Mouse (Mus musculus): ENCODE results near the gene Slc4a8. TPM values are rescaled to one million over a fixed set of nuclear protein-coding genes. Genes with fewer than 3 reads are reported as not detected.

Slc4a8 gene
- polyA plus RNA-seq, 1 experiment, result 13.3 TPM

DNA sequence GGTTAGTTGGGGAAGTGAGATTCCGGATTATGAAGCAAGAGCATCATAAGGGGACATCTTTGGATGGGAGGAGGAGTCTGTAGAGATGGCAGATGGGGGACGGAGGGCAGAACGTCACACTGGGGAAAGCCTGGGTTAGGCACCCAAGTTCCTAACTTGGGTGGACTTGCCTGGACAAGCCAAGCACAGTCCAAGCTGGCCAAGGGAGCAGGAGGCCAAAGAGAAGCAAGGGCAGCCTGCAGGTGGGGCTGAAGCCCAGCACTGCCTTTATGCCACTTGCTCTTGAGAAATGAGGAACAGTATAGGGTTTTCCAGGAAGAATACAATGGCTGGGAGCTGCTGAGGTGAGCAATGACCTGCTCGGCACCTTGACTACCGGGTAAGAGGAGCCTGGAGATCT, 42.3 kb upstream of the Slc4a8 start:
- Histone ChIP-seq H3K36me3 (ENCODE audit: control insufficient read depth, insufficient read depth) (no peaks in the 10 kb centered on the region), H3K4me2 (ENCODE audit: low read depth) (no peak overlapping the region), H3K79me2 (ENCODE audit: control insufficient read depth, insufficient read depth) (no peaks in the 10 kb centered on the region), H3K4me3 (no peak overlapping the region), H3ac (ENCODE audit: control insufficient read depth, insufficient read length) (no peak overlapping the region), H3K27me3 (ENCODE audit: control insufficient read depth, insufficient read depth, insufficient read length) (no peaks in the 10 kb centered on the region)
- TF ChIP-seq MAX (IDR thresholded peaks at IDR 0.05; ENCODE audit: low read depth) (no peak), POLR2AphosphoS2 (IDR thresholded peaks at IDR 0.05; ENCODE audit: insufficient read length, low read depth) (no peak), USF1 (IDR thresholded peaks at IDR 0.05; ENCODE audit: low read depth) (no peak), MYOG (IDR thresholded peaks at IDR 0.05; ENCODE audit: control insufficient read depth in 1 of 3, insufficient read depth in 1 of 3, insufficient read length in 2 of 3, low read depth in 2 of 3) (no peak), REST (IDR thresholded peaks at IDR 0.05; ENCODE audit: insufficient read depth, insufficient read length) (no peak), CEBPB (IDR thresholded peaks at IDR 0.05; ENCODE audit: insufficient read depth, poor library complexity, severe bottlenecking) (no peak), TCF12 (IDR thresholded peaks at IDR 0.05; ENCODE audit: insufficient read depth, poor library complexity, severe bottlenecking) (no peak), TCF3 (IDR thresholded peaks at IDR 0.05; ENCODE audit: insufficient read length, low read depth) (no peak), SRF (IDR thresholded peaks at IDR 0.05; ENCODE audit: control insufficient read depth, insufficient read length, low read depth) (no peak)

DNA sequence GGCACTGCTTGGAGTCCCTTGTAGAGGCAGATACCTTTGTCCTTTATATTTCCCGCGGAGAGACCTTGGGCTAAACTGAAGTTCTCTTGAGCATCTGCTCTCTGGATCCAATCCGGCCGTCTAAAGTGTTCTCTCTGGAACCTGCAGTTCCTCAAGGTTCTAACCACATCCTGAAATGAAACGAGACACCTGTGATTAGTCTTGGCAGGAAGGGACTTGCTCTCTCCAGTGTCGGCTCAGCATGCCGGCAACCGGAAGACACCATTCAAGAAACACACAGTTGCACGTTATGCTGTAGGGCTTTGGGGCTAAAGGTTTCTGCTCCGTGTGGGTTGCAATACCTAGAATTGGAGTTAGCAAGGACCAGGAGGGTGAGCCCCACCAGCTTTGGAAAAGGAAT, 41.5 kb upstream of the Slc4a8 start:
- Histone ChIP-seq H3K4me2 (ENCODE audit: low read depth) (no peak overlapping the region), H3ac (ENCODE audit: control insufficient read depth, insufficient read length) (no peak overlapping the region), H3K4me3 (no peak overlapping the region), H3K27me3 (ENCODE audit: control insufficient read depth, insufficient read depth, insufficient read length) (no peaks in the 10 kb centered on the region), H3K79me2 (ENCODE audit: control insufficient read depth, insufficient read depth) (no peaks in the 10 kb centered on the region), H3K36me3 (ENCODE audit: control insufficient read depth, insufficient read depth) (no peaks in the 10 kb centered on the region)
- TF ChIP-seq MYOD1 (IDR thresholded peaks at IDR 0.05; ENCODE audit: control insufficient read depth in 1 of 3, insufficient read length in 2 of 3, low read depth in 2 of 3) (no peak), USF1 (IDR thresholded peaks at IDR 0.05; ENCODE audit: low read depth) (no peak), MYOG (IDR thresholded peaks at IDR 0.05; ENCODE audit: control insufficient read depth in 1 of 3, insufficient read depth in 1 of 3, insufficient read length in 2 of 3, low read depth in 2 of 3) (no peak), MAX (IDR thresholded peaks at IDR 0.05; ENCODE audit: low read depth) (no peak), TCF3 (IDR thresholded peaks at IDR 0.05; ENCODE audit: insufficient read length, low read depth) (no peak), POLR2A (IDR thresholded peaks at IDR 0.05; ENCODE audit: insufficient read length, low read depth) (no peak), TCF12 (IDR thresholded peaks at IDR 0.05; ENCODE audit: insufficient read depth, poor library complexity, severe bottlenecking) (no peak), REST (IDR thresholded peaks at IDR 0.05; ENCODE audit: insufficient read depth, insufficient read length) (no peak), POLR2AphosphoS2 (IDR thresholded peaks at IDR 0.05; ENCODE audit: insufficient read length, low read depth) (no peak), E2F4 (IDR thresholded peaks at IDR 0.05; ENCODE audit: insufficient read depth) (no peak), SRF (IDR thresholded peaks at IDR 0.05; ENCODE audit: control insufficient read depth, insufficient read length, low read depth) (no peak), CEBPB (IDR thresholded peaks at IDR 0.05; ENCODE audit: insufficient read depth, poor library complexity, severe bottlenecking) (no peak)

GRCm38 (mm10) chr15:100721445-100721844, 40.1 kb upstream of the Slc4a8 start:
- Histone ChIP-seq H3K4me3 (no peak overlapping the region), H3K36me3 (ENCODE audit: control insufficient read depth, insufficient read depth) (no peaks in the 10 kb centered on the region), H3K79me2 (ENCODE audit: control insufficient read depth, insufficient read depth) (no peaks in the 10 kb centered on the region), H3ac (ENCODE audit: control insufficient read depth, insufficient read length) (no peak overlapping the region), H3K27me3 (ENCODE audit: control insufficient read depth, insufficient read depth, insufficient read length) (no peaks in the 10 kb centered on the region), H3K4me2 (ENCODE audit: low read depth) (no peak overlapping the region)
- no peak for TF ChIP-seq POLR2A (IDR thresholded peaks at IDR 0.05; ENCODE audit: insufficient read length, low read depth)
- TF ChIP-seq MYOD1 (IDR thresholded peaks at IDR 0.05; ENCODE audit: control insufficient read depth in 1 of 3, insufficient read length in 2 of 3, low read depth in 2 of 3), result no peak
- TF ChIP-seq E2F4 (IDR thresholded peaks at IDR 0.05; ENCODE audit: insufficient read depth), result no peak
- no peak for TF ChIP-seq USF1 (IDR thresholded peaks at IDR 0.05; ENCODE audit: low read depth)
- no peak for TF ChIP-seq REST (IDR thresholded peaks at IDR 0.05; ENCODE audit: insufficient read depth, insufficient read length)
- no peak for TF ChIP-seq POLR2AphosphoS2 (IDR thresholded peaks at IDR 0.05; ENCODE audit: insufficient read length, low read depth)
- no peak for TF ChIP-seq MYOG (IDR thresholded peaks at IDR 0.05; ENCODE audit: control insufficient read depth in 1 of 3, insufficient read depth in 1 of 3, insufficient read length in 2 of 3, low read depth in 2 of 3)
- TF ChIP-seq CEBPB (IDR thresholded peaks at IDR 0.05; ENCODE audit: insufficient read depth, poor library complexity, severe bottlenecking), result no peak

- Histone ChIP-seq H3K36me3 (ENCODE audit: control insufficient read depth, insufficient read depth) (no peaks in the 10 kb centered on the region), H3ac (ENCODE audit: control insufficient read depth, insufficient read length) (no peak overlapping the region), H3K27me3 (ENCODE audit: control insufficient read depth, insufficient read depth, insufficient read length) (no peaks in the 10 kb centered on the region), H3K4me3 (no peak overlapping the region), H3K4me2 (ENCODE audit: low read depth) (no peak overlapping the region), H3K79me2 (ENCODE audit: control insufficient read depth, insufficient read depth) (no peaks in the 10 kb centered on the region)
- TF ChIP-seq REST (IDR thresholded peaks at IDR 0.05; ENCODE audit: insufficient read depth, insufficient read length) (no peak), MYOD1 (IDR thresholded peaks at IDR 0.05; ENCODE audit: control insufficient read depth in 1 of 3, insufficient read length in 2 of 3, low read depth in 2 of 3) (no peak), MAX (IDR thresholded peaks at IDR 0.05; ENCODE audit: low read depth) (no peak), POLR2AphosphoS2 (IDR thresholded peaks at IDR 0.05; ENCODE audit: insufficient read length, low read depth) (no peak), MYOG (IDR thresholded peaks at IDR 0.05; ENCODE audit: control insufficient read depth in 1 of 3, insufficient read depth in 1 of 3, insufficient read length in 2 of 3, low read depth in 2 of 3) (no peak), CEBPB (IDR thresholded peaks at IDR 0.05; ENCODE audit: insufficient read depth, poor library complexity, severe bottlenecking) (no peak), USF1 (IDR thresholded peaks at IDR 0.05; ENCODE audit: low read depth) (no peak), TCF12 (IDR thresholded peaks at IDR 0.05; ENCODE audit: insufficient read depth, poor library complexity, severe bottlenecking) (no peak), POLR2A (IDR thresholded peaks at IDR 0.05; ENCODE audit: insufficient read length, low read depth) (no peak), TCF3 (IDR thresholded peaks at IDR 0.05; ENCODE audit: insufficient read length, low read depth) (no peak), SRF (IDR thresholded peaks at IDR 0.05; ENCODE audit: control insufficient read depth, insufficient read length, low read depth) (no peak), E2F4 (IDR thresholded peaks at IDR 0.05; ENCODE audit: insufficient read depth) (no peak)
Measured at GRCm38 (mm10) chr15:100722026-100722425, 39.5 kb upstream of the Slc4a8 start.

DNA sequence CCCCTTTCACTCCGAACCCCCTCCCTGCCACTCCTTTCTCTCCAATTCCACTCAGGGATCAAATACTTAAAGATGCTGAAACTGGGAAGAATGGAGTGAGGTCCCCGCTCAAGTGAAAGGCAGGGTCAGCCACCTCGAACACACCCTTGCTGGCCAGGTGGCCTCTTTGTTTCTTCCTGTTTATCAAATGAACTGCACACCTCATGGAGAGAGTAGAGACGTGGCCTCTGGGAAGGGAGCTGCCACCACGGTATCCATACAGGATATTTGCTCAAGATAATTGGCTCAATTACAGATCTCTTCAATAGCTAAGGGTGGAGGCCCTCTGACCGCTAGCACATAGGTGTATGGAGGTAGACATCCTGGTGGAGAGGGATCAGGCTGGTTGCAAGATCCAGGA, 39.0 kb upstream of the Slc4a8 start:
- Histone ChIP-seq H3K27me3 (ENCODE audit: control insufficient read depth, insufficient read depth, insufficient read length) (no peaks in the 10 kb centered on the region), H3K36me3 (ENCODE audit: control insufficient read depth, insufficient read depth) (no peaks in the 10 kb centered on the region), H3K4me3 (no peak overlapping the region), H3K79me2 (ENCODE audit: control insufficient read depth, insufficient read depth) (no peaks in the 10 kb centered on the region), H3K4me2 (ENCODE audit: low read depth) (no peak overlapping the region), H3ac (ENCODE audit: control insufficient read depth, insufficient read length) (no peak overlapping the region)
- TF ChIP-seq CEBPB (IDR thresholded peaks at IDR 0.05; ENCODE audit: insufficient read depth, poor library complexity, severe bottlenecking), result no peak
- no peak for TF ChIP-seq TCF3 (IDR thresholded peaks at IDR 0.05; ENCODE audit: insufficient read length, low read depth)
- no peak for TF ChIP-seq MYOD1 (IDR thresholded peaks at IDR 0.05; ENCODE audit: control insufficient read depth in 1 of 3, insufficient read length in 2 of 3, low read depth in 2 of 3)
- TF ChIP-seq USF1 (IDR thresholded peaks at IDR 0.05; ENCODE audit: low read depth), result no peak
- no peak for TF ChIP-seq E2F4 (IDR thresholded peaks at IDR 0.05; ENCODE audit: insufficient read depth)
- TF ChIP-seq POLR2AphosphoS2 (IDR thresholded peaks at IDR 0.05; ENCODE audit: insufficient read length, low read depth), result no peak
- no peak for TF ChIP-seq MAX (IDR thresholded peaks at IDR 0.05; ENCODE audit: low read depth)
- TF ChIP-seq POLR2A (IDR thresholded peaks at IDR 0.05; ENCODE audit: insufficient read length, low read depth), result no peak
- no peak for TF ChIP-seq TCF12 (IDR thresholded peaks at IDR 0.05; ENCODE audit: insufficient read depth, poor library complexity, severe bottlenecking)
- TF ChIP-seq REST (IDR thresholded peaks at IDR 0.05; ENCODE audit: insufficient read depth, insufficient read length), result no peak
- no peak for TF ChIP-seq MYOG (IDR thresholded peaks at IDR 0.05; ENCODE audit: control insufficient read depth in 1 of 3, insufficient read depth in 1 of 3, insufficient read length in 2 of 3, low read depth in 2 of 3)
- TF ChIP-seq SRF (IDR thresholded peaks at IDR 0.05; ENCODE audit: control insufficient read depth, insufficient read length, low read depth), result no peak
